Mouse (Mus musculus) lung, postnatal 0 days (tissue): ENCODE measurements around the gene Gm5767.

Experiments
- CTCF ChIP-seq: IDR thresholded peaks from 2 replicates; pipeline ENCODE4 v1.5.1; 2016; ENCODE audit warnings: antibody characterized with exemption, mild to moderate bottlenecking
- EP300 ChIP-seq: IDR thresholded peaks from 2 replicates; pipeline ENCODE4 v1.6.1; 2016; ENCODE audit warnings: antibody characterized with exemption, mild to moderate bottlenecking, control low read depth

DNA sequence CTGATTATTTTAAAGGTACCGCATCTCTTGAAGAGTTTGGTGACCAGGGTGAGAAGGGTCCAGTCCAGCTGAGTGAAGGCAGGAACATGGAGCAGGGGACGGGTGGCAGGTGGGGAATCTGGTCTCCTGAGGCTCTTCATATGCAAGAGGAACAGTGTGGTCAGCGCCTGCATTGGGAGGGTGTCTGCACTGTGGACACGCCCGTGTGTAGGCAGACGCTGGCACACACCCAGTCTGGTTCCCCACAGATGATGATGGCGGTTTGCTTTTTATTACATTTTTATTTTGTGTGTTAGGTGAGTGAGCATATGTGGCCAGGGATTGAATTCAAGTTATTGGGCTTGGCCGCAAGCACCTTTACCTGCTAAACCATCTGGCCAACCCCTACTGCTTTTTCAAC is 5.0 kb upstream of the Gm5767 start:
- TF ChIP-seq EP300 (no peak), CTCF (no peak)
